Mouse (Mus musculus) neural tube, embryonic 12.5 days (tissue): Measurements from ENCODE around the gene Ppfia2. TPM values are rescaled to one million over a fixed set of nuclear protein-coding genes. Genes with fewer than 3 reads are reported as not detected.

Experiments
- ATAC-seq: fragments of 200-750 bp; cut with Nextera tagmentation; 2 replicates; pipeline ENCODE4 v1.8.0; 2017; ENCODE audit warnings: low read depth, mild to moderate bottlenecking, moderate TSS enrichment, moderate library complexity; ENCODE audit not compliant: low FRiP score
- H3K27ac ChIP-seq: fragments of 300-500 bp; sonication (generic); 2 replicates; pipeline ENCODE4 v1.5.1; 2016
- H3K27me3 ChIP-seq: fragments of 300-500 bp; sonication (generic); replicated peaks from 2 replicates; pipeline ENCODE4 v1.6.1; 2016; ENCODE audit warnings: mild to moderate bottlenecking
- H3K36me3 ChIP-seq: fragments of 300-500 bp; sonication (generic); 2 replicates; pipeline ENCODE4 v1.6.1; 2016; ENCODE audit warnings: mild to moderate bottlenecking
- H3K4me1 ChIP-seq: fragments of 300-500 bp; sonication (generic); 2 replicates; pipeline ENCODE4 v1.6.1; 2016
- H3K4me2 ChIP-seq: fragments of 300-500 bp; sonication (generic); replicated peaks from 2 replicates; pipeline ENCODE4 v1.6.1; 2016; ENCODE audit warnings: mild to moderate bottlenecking
- H3K4me3 ChIP-seq: fragments of 300-500 bp; sonication (generic); 2 replicates; pipeline ENCODE4 v1.5.1; 2016
- H3K9ac ChIP-seq: fragments of 300-500 bp; sonication (generic); 2 replicates; pipeline ENCODE4 v1.6.1; 2016; ENCODE audit warnings: mild to moderate bottlenecking
- H3K9me3 ChIP-seq: fragments of 300-500 bp; sonication (generic); 2 replicates; pipeline ENCODE4 v1.6.1; 2016; ENCODE audit warnings: mild to moderate bottlenecking
- WGBS: fragments of 180-500 bp; shearing (Covaris S2); methylation state at CpG from one replicate; pipeline ENCODE4 v1.1.7; 2016; 5-methylcytosine and 5-hydroxymethylcytosine counted together
- polyA plus RNA-seq: library from polyadenylated mRNA; unstranded; fragments of >200 nt; fragmentation: Nextera tagmentation; extraction: Ambion mirVana; gene quantifications from 2 replicates; pipeline ENCODE4 v1.2.1, GENCODE M21; 2016

Ppfia2 gene
- polyA plus RNA-seq, 1 experiment from 2014 or later = 10.3 TPM

DNA sequence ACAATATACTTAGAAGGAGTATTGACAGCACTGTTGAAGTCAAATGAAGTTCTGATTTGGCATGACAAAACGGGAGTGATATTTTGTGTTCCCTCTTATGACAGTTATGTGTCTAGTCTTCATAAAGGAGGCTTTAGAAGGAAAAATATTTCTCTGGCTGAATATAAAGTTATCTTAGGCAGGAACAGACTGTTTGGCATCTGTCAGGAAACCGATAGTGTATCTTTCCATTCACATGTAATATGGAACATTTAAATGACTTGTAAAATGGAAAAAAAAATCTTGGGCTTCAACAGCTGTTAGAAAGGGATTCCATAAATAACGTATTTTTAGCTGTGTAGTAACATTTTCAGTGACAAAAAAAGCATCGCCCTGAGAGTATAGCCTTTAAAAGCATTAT lies 400.1 kb downstream of the Ppfia2 start:
- 87% methylated on average over 4 of the region's 4 CpGs for WGBS
- H3K27ac ChIP-seq = no peak overlapping the region
- H3K27me3 ChIP-seq = no peaks in the 10 kb centered on the region
- no peak overlapping the region for H3K9ac ChIP-seq
- no peaks in the 10 kb centered on the region for H3K36me3 ChIP-seq
- H3K4me3 ChIP-seq = no peak overlapping the region
- no peak overlapping the region for H3K4me2 ChIP-seq
- H3K9me3 ChIP-seq = no peaks in the 10 kb centered on the region
- no peak for ATAC-seq
- no peaks in the 10 kb centered on the region for H3K4me1 ChIP-seq

DNA sequence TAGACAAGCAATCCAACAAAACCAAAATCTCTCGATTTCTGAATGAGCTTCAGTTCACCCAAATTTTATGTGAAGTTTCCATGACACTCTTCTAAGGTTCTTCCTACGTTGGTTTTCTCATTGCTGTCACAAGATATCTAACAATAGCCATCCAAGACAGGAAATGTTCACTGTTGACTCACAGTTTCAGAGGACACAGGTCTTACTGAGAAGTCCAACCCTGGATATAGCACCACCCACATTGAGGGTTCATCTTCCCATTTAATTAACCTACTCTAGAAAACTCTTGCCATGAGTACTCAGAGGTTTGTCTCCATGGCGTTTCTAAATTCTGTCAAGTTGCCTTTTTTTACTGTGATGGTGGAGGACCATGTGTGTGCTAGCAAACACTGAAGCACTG lies 401.7 kb downstream of the Ppfia2 start:
- no peak overlapping the region for H3K9ac ChIP-seq
- 85% methylated on average over 3 of the region's 3 CpGs for WGBS
- H3K4me1 ChIP-seq = no peaks in the 10 kb centered on the region
- no peaks in the 10 kb centered on the region for H3K36me3 ChIP-seq
- no peak overlapping the region for H3K4me2 ChIP-seq
- no peaks in the 10 kb centered on the region for H3K9me3 ChIP-seq
- H3K27ac ChIP-seq = no peak overlapping the region
- ATAC-seq = no peak
- no peaks in the 10 kb centered on the region for H3K27me3 ChIP-seq
- H3K4me3 ChIP-seq = no peak overlapping the region

DNA sequence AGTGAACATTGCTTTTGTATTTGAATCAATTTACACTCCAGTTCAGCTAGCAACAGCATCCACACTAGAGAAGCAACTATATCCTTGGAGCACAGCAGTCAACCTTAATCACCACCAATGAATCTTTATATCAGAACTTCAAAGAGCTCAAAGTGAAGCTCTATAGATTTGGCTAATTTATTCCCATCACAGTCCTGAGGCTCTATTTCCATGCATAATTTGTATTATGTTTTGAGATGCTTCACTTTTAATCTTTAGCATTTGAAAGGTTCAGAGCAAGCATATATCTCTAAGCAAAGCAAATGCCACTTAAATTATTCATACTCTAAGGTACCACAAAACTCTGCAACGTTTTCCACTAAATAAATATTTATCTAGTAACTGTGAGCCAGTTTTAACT lies 402.6 kb downstream of the Ppfia2 start:
- H3K27ac ChIP-seq = no peak overlapping the region
- H3K4me1 ChIP-seq = no peaks in the 10 kb centered on the region
- H3K27me3 ChIP-seq = no peaks in the 10 kb centered on the region
- no peak overlapping the region for H3K4me2 ChIP-seq
- 37% methylated on average over 1 of the region's 1 CpGs for WGBS
- H3K9me3 ChIP-seq = no peaks in the 10 kb centered on the region
- no peaks in the 10 kb centered on the region for H3K36me3 ChIP-seq
- H3K4me3 ChIP-seq = no peak overlapping the region
- no peak overlapping the region for H3K9ac ChIP-seq
- ATAC-seq = no peak

DNA sequence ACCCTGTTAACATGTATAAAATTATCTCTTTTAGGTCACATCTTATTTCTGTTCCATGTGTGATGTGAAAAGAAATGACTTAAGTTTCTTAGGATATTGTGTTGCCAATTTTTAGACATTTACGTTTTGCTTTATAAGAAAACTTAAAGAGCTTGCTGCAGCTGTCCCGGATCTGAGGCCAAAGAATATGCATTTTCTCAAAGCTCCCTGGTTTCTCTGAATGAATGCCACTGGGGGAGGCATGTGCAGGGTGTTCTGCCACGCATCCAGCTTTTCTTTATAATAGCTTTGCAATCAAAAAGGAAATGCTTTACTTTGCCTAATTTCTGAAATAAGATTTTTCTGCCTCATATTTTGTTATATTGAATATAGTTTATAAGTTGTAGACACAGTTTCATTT lies 411.2 kb downstream of the Ppfia2 start:
- no peak for ATAC-seq
- Histone ChIP-seq H3K36me3 (no peaks in the 10 kb centered on the region), H3K27me3 (no peaks in the 10 kb centered on the region), H3K4me3 (no peak overlapping the region), H3K9ac (no peak overlapping the region), H3K4me2 (no peak overlapping the region), H3K4me1 (no peaks in the 10 kb centered on the region), H3K9me3 (no peaks in the 10 kb centered on the region), H3K27ac (no peak overlapping the region)
- WGBS = 63% methylated on average over 3 of the region's 3 CpGs

DNA sequence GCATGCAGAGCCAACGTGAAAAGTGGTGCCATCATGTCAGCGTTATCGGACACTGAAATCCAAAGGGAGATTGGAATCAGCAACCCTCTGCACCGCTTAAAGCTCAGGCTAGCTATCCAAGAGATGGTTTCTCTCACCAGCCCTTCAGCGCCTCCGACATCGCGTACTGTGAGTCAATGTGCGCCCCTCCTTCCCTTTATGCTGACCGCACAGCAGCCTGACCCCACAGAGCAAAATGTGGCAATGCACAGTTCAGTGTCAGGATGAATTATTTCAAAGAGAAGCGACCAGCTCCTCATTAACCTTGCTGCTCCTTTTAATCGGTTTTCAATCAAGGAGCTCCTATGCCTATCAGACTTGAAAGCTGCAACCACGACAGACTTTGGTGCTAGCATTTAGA lies 426.2 kb downstream of the Ppfia2 start:
- no peak overlapping the region for H3K4me3 ChIP-seq
- no peaks in the 10 kb centered on the region for H3K36me3 ChIP-seq
- no peaks in the 10 kb centered on the region for H3K9me3 ChIP-seq
- no peak overlapping the region for H3K27ac ChIP-seq
- no peaks in the 10 kb centered on the region for H3K4me1 ChIP-seq
- H3K9ac ChIP-seq = no peak overlapping the region
- H3K27me3 ChIP-seq = no peaks in the 10 kb centered on the region
- ATAC-seq = no peak
- WGBS = 50% methylated on average over 13 of the region's 13 CpGs
- H3K4me2 ChIP-seq = no peak overlapping the region

DNA sequence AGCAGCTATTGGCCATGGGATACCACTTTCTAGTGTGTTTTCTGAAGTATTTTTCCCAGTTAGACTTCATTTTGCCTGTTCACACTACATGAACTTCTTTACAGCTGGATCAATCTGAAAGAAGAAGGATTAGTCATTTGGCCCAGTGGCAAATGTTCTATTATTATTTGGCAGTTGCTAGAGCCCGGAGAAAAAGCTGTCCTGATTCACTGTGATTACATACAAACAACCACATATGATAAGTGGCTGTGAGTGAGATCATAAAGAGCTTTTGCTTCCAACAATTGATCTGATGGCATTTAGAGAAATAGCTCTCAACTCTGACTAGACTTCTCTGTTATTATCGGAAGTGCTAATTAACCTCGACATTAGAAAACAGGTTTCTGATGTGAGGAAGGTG lies 440.0 kb downstream of the Ppfia2 start:
- Histone ChIP-seq H3K27ac (no peak overlapping the region), H3K9ac (no peak overlapping the region), H3K9me3 (peaks cover 5% of the 10 kb centered on the region; the same call in 1 of the 2 replicates), H3K4me2 (no peak overlapping the region), H3K36me3 (no peaks in the 10 kb centered on the region), H3K4me3 (no peak overlapping the region), H3K4me1 (no peaks in the 10 kb centered on the region), H3K27me3 (no peaks in the 10 kb centered on the region)
- no peak for ATAC-seq
- 81% methylated on average over 3 of the region's 3 CpGs for WGBS

DNA sequence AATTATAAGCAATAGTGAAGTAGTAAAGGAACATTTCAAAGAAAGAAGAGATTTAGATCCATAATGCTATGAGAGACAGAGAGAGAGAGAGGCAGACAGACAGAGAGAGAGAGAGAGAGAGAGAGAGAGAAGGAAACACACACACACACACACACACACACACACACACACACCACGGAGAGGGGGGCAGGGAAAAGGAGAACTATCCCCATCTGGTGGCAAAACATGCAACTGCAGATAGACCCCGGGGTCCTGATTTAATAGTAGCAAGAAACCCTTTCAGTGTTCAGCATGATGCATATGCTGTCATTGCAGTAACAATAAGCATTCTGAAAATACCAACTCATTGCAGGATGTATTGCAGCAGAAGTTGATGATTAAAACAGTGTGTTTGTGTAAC lies 442.9 kb downstream of the Ppfia2 start:
- H3K4me3 ChIP-seq = no peak overlapping the region
- no peaks in the 10 kb centered on the region for H3K36me3 ChIP-seq
- no peak for ATAC-seq
- no peak overlapping the region for H3K4me2 ChIP-seq
- no peaks in the 10 kb centered on the region for H3K4me1 ChIP-seq
- no peaks in the 10 kb centered on the region for H3K27me3 ChIP-seq
- no peak overlapping the region for H3K9ac ChIP-seq
- H3K9me3 ChIP-seq = peaks cover 5% of the 10 kb centered on the region; the same call in 1 of the 2 replicates
- WGBS = 28% methylated on average over 2 of the region's 2 CpGs
- H3K27ac ChIP-seq = no peak overlapping the region

DNA sequence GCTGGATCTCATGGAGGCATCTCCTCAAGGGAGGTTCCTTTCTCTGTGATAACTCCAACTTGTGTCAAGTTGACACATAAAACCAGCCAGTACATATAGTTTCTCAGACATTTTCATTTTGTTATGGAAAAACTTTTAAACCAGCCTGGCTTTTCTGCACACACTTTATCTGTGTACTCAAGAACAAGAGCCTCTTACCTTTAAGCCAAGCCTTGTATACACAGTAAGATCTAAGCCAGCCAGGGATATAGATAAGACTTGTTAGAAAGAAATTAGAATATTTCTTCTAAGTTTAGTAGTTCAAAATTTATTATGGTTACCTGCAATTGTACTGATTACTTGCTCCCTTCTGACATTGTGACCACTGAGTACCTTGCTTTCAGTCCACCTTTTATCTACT lies 444.1 kb downstream of the Ppfia2 start:
- Histone ChIP-seq H3K4me3 (no peak overlapping the region), H3K27ac (no peak overlapping the region), H3K4me1 (no peaks in the 10 kb centered on the region), H3K4me2 (no peak overlapping the region), H3K27me3 (no peaks in the 10 kb centered on the region), H3K9ac (no peak overlapping the region), H3K9me3 (peaks cover 5% of the 10 kb centered on the region; the same call in 1 of the 2 replicates), H3K36me3 (no peaks in the 10 kb centered on the region)
- no peak for ATAC-seq

DNA sequence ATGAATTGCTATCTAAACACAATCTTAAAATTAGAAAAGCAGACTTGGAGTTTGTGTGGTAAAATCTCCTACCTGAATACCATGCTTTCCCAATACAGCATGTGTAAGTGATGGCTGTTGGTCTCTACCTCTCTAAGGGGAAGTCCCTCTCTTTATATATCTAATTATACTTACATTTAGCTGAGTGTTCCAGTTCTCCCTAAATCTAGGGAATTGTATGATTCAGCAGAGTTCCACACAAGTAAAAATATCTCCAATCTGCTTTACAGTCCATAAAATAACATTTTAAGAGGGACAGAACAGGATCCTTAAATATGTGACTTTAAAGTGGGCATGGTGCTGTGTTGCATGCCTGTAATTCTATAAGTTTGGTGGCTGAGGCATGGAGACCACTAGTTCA lies 444.7 kb downstream of the Ppfia2 start:
- H3K36me3 ChIP-seq = no peaks in the 10 kb centered on the region
- H3K4me2 ChIP-seq = no peak overlapping the region
- no peak overlapping the region for H3K27ac ChIP-seq
- no peak overlapping the region for H3K4me3 ChIP-seq
- H3K9ac ChIP-seq = no peak overlapping the region
- H3K4me1 ChIP-seq = no peaks in the 10 kb centered on the region
- no peak for ATAC-seq
- H3K9me3 ChIP-seq = peaks cover 5% of the 10 kb centered on the region; the same call in 1 of the 2 replicates
- no peaks in the 10 kb centered on the region for H3K27me3 ChIP-seq

DNA sequence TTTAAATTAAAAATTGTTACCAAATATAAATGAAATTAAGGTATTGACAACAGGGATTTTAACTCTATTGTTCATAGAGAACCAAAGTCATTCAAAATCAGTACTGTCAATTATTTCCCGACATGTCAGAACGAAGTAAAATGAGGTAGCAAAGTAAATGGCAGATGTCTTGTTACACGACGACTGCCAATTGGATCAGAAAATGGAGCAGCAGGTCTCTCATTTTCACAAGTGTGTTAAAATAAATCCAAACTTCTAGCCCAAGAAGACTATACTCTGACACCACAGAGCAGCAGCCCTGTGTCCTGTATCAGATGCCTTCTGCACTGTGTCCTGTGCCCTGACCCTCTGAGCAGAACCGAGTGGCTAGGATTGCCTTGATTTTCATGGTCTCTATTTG lies 454.2 kb downstream of the Ppfia2 start:
- Histone ChIP-seq H3K4me2 (no peak overlapping the region), H3K9ac (no peak overlapping the region)
- ATAC-seq = no peak

DNA sequence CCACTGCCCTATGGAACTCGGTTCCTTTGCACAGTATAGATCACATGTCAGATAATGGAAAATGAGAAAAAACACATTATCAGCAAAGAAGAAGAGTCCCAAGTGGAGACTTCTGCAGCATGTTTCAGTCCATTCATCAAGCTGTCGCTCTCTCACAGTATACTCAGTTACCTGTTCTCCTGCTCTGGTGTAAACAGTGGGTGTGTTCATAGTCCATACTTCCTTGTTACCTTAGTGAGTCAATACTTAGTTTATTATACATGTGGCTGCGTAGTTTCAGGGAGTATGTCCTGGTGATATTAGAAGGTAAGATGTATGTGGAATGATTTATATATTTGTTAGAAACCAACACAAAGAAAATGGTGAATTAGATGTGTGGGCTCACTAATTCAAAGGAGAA lies 454.7 kb downstream of the Ppfia2 start:
- H3K27me3 ChIP-seq = no peaks in the 10 kb centered on the region
- no peak for ATAC-seq
- no peak overlapping the region for H3K9ac ChIP-seq
- no peaks in the 10 kb centered on the region for H3K9me3 ChIP-seq
- H3K36me3 ChIP-seq = no peaks in the 10 kb centered on the region
- no peak overlapping the region for H3K4me3 ChIP-seq
- H3K4me1 ChIP-seq = no peaks in the 10 kb centered on the region
- 92% methylated on average over 3 of the region's 3 CpGs for WGBS
- no peak overlapping the region for H3K4me2 ChIP-seq
- no peak overlapping the region for H3K27ac ChIP-seq

More for the DNA sequence above, 454.2 kb downstream of the Ppfia2 start:
- WGBS = 91% methylated on average over 5 of the region's 5 CpGs
- no peak overlapping the region for H3K4me3 ChIP-seq
- H3K9me3 ChIP-seq = no peaks in the 10 kb centered on the region
- no peak overlapping the region for H3K27ac ChIP-seq
- no peaks in the 10 kb centered on the region for H3K27me3 ChIP-seq
- no peaks in the 10 kb centered on the region for H3K36me3 ChIP-seq
- no peaks in the 10 kb centered on the region for H3K4me1 ChIP-seq

DNA sequence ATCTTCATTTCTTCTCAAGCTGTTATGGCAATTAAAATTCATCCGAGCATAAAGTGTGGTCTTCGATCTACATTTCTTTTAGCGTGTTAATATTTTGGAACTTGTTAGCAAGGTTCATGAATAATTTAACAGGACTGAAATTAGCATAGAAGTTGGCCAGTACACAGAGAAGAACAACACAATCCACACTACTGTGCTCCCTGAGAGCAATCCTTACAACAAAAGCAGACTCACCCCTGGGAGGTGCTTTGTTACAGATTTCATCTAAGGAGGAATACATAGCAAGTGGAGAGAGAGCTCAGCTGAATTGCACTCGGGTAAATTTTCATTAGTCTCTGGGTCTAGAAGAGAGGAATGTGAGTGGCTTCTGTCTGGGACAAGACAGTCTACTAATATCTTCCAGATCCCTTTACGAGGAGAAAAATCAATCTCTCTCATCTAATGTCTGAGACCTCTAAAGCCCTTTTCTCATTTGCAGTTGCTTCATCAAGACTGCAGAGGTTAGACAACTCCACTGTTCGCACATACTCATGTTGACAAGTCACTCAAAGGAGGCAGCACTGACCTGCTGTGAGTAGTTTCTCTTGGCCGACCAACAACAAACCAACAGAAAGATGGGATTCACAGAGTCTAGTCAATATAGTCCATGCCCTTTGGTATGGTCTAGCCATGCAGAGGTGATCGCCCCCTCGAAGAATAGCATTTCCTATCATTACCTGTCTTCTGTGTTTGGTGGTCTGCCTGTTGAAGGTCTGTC lies 458.6 kb downstream of the Ppfia2 start:
- WGBS = 64% methylated on average over 9 of the region's 9 CpGs
- H3K9me3 ChIP-seq = no peaks in the 10 kb centered on the region
- H3K4me2 ChIP-seq = no peak overlapping the region
- no peak for ATAC-seq
- H3K4me3 ChIP-seq = no peak overlapping the region
- no peak overlapping the region for H3K27ac ChIP-seq
- H3K27me3 ChIP-seq = no peaks in the 10 kb centered on the region
- no peaks in the 10 kb centered on the region for H3K36me3 ChIP-seq
- H3K9ac ChIP-seq = no peak overlapping the region
- no peaks in the 10 kb centered on the region for H3K4me1 ChIP-seq

DNA sequence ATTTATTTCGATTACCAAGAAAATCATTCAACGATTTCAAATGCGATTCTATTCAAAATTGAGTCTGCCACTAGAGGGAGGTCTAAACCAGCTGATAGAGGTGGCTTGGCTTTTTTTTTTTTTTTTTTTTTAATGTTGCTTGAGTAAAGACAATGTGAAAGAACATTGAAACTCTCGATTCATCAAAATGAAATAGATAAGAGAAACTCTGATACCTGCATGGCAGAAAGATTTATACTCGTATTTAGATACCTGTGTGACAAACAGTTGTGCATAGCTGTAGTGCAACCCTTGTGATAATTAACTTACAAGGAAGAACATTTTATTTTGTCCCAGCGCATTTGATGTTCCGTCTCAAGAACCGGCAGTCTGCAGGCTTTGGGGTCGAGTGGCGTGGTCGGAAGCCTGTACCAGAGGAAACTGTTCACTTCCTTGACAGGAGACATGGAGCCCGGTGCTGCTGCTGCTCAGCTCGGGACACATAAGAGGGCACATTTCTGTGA lies 462.5 kb downstream of the Ppfia2 start:
- Histone ChIP-seq H3K27ac (no peak overlapping the region), H3K9me3 (no peaks in the 10 kb centered on the region), H3K27me3 (no peaks in the 10 kb centered on the region), H3K9ac (no peak overlapping the region), H3K4me2 (peak overlapping the region; percentile 45), H3K4me1 (no peaks in the 10 kb centered on the region), H3K4me3 (no peak overlapping the region), H3K36me3 (no peaks in the 10 kb centered on the region)
- ATAC-seq = peak; percentile 38; the same call in 1 of the 2 replicates
- 39% methylated on average over 13 of the region's 13 CpGs for WGBS
